Mouse (Mus musculus): ENCODE data around the gene Notch3. TPM values are rescaled to one million over a fixed set of nuclear protein-coding genes. Genes with fewer than 3 reads are reported as not detected.

Gene Notch3
- 3.0 and 3.3 TPM in 2 replicates for polyA plus RNA-seq (2015; fragmentation: Nextera tagmentation; extraction: Ambion mirVana)

GRCm38 (mm10) chr17:32166687-32167086 lies at the start of gene Notch3:
Gene Notch3, minus strand, starts transcription at chr17:32166852.

GRCm38 (mm10) chr17:32188863-32189636 lies 22.4 kb upstream of the Notch3 start, which contains the start of gene Ephx3:
Gene Ephx3, minus strand, starts transcription at chr17:32189549.

Other genes starting within 250 kb of the Notch3 start
- 21.4 and 29.5 TPM in 2 replicates for gene Rrp1b, start 130.8 kb downstream of the Notch3 start, polyA plus RNA-seq (2015; fragmentation: Nextera tagmentation; extraction: Ambion mirVana)
- gene Hsf2bp, start 130.5 kb downstream of the Notch3 start, polyA plus RNA-seq (2015; fragmentation: Nextera tagmentation; extraction: Ambion mirVana): 3.2 and 3.3 TPM in 2 replicates
- gene Ephx3, start 22.7 kb upstream of the Notch3 start, polyA plus RNA-seq (2015; fragmentation: Nextera tagmentation; extraction: Ambion mirVana): 1.2 and 1.4 TPM in 2 replicates
- gene Brd4, start 117.9 kb upstream of the Notch3 start, polyA plus RNA-seq (2015; fragmentation: Nextera tagmentation; extraction: Ambion mirVana): 35.7 and 41.3 TPM in 2 replicates
- 35.3 and 36.1 TPM in 2 replicates for gene Akap8, start 154.4 kb upstream of the Notch3 start, polyA plus RNA-seq (2015; fragmentation: Nextera tagmentation; extraction: Ambion mirVana)
- 31.8 and 36.6 TPM in 2 replicates for gene Akap8l, start 183.8 kb upstream of the Notch3 start, polyA plus RNA-seq (2015; fragmentation: Nextera tagmentation; extraction: Ambion mirVana)
- 10.3 and 12.0 TPM in 2 replicates for gene Wiz, start 222.6 kb upstream of the Notch3 start, polyA plus RNA-seq (2015; fragmentation: Nextera tagmentation; extraction: Ambion mirVana)
- 0.20 and 1.4 TPM in 2 replicates for gene Rasal3, start 236.7 kb upstream of the Notch3 start, polyA plus RNA-seq (2015; fragmentation: Nextera tagmentation; extraction: Ambion mirVana)